Mouse (Mus musculus) embryonic facial prominence, embryonic 11.5 days (tissue): ENCODE measurements at regions not wholly inside any gene's neighbourhood (a gene's known extent, or its start where the extent isn't known, plus 50 kb on each side); places are given as distances from the start of the nearest gene placed in this dataset.

ENCODE experiments used
- ATAC-seq: fragments of 200-750 bp; cut with Nextera tagmentation; replicated peaks from 2 replicates; pipeline ENCODE4 v1.8.0; 2017; ENCODE audit warnings: low read depth; ENCODE audit not compliant: insufficient number of reproducible peaks, low FRiP score, low TSS enrichment
- DNase-seq: peaks from one replicate; pipeline ENCODE4 v3.0.0-alpha.2; 2015; ENCODE audit warnings: low spot score
- H3K27ac ChIP-seq: fragments of 300-500 bp; sonication (generic); replicated peaks from 2 replicates; pipeline ENCODE4 v1.5.1; 2014; ENCODE audit warnings: mild to moderate bottlenecking, low read depth, low read length, control low read depth
- H3K27me3 ChIP-seq: fragments of 300-500 bp; sonication (generic); 2 replicates; pipeline ENCODE4 v1.6.1; 2014; ENCODE audit warnings: mild to moderate bottlenecking, low read length, moderate library complexity, mixed read lengths; ENCODE audit not compliant: control insufficient read depth, insufficient read depth
- H3K36me3 ChIP-seq: fragments of 300-500 bp; sonication (generic); replicated peaks from 2 replicates; pipeline ENCODE4 v1.6.1; 2014; ENCODE audit warnings: low read depth, mild to moderate bottlenecking, low read length, moderate library complexity, mixed read lengths; ENCODE audit not compliant: control insufficient read depth, insufficient read depth
- H3K4me1 ChIP-seq: fragments of 300-500 bp; sonication (generic); 2 replicates; pipeline ENCODE4 v1.6.1; 2014; ENCODE audit warnings: low read length, mixed read lengths; ENCODE audit not compliant: control insufficient read depth, insufficient read depth
- H3K4me2 ChIP-seq: fragments of 300-500 bp; sonication (generic); 2 replicates; pipeline ENCODE4 v1.6.1; 2014; ENCODE audit warnings: low read depth, mild to moderate bottlenecking, control low read depth, low read length, moderate library complexity
- H3K4me3 ChIP-seq: fragments of 300-500 bp; sonication (generic); 2 replicates; pipeline ENCODE4 v1.5.1; 2014; ENCODE audit warnings: low read depth, low read length, control low read depth
- H3K9ac ChIP-seq: fragments of 300-500 bp; sonication (generic); replicated peaks from 2 replicates; pipeline ENCODE4 v1.6.1; 2014; ENCODE audit warnings: mild to moderate bottlenecking, control low read depth, low read length
- H3K9me3 ChIP-seq: fragments of 300-500 bp; sonication (generic); replicated peaks from 2 replicates; pipeline ENCODE4 v1.6.1; 2016; ENCODE audit warnings: mild to moderate bottlenecking, low read length, inconsistent platforms, mixed read lengths; ENCODE audit not compliant: control insufficient read depth
- WGBS: fragments of 180-500 bp; shearing (Covaris S2); extraction: QIAGEN DNeasy Blood & Tissue Kit; methylation state at CpG from one replicate; pipeline ENCODE4 v1.1.7; 2014; 5-methylcytosine and 5-hydroxymethylcytosine counted together

- 93% methylated on average over 5 of the region's 5 CpGs for WGBS
- no peak for ATAC-seq
- Histone ChIP-seq H3K27ac (no peak overlapping the region), H3K9me3 (no peaks in the 10 kb centered on the region), H3K9ac (no peak overlapping the region), H3K4me2 (no peak overlapping the region), H3K36me3 (no peaks in the 10 kb centered on the region), H3K4me1 (no peaks in the 10 kb centered on the region), H3K27me3 (no peaks in the 10 kb centered on the region), H3K4me3 (no peak overlapping the region)
- no peak for DNase-seq
Measured at GRCm38 (mm10) chr17:70942478-70942877, 60.0 kb upstream of the Myom1 start.

- 100% methylated on average over 1 of the region's 1 CpGs for WGBS
- no peaks in the 10 kb centered on the region for H3K4me1 ChIP-seq
- no peak overlapping the region for H3K9ac ChIP-seq
- no peak for DNase-seq
- H3K4me2 ChIP-seq: no peak overlapping the region
- no peaks in the 10 kb centered on the region for H3K36me3 ChIP-seq
- ATAC-seq: no peak
- no peaks in the 10 kb centered on the region for H3K9me3 ChIP-seq
- H3K4me3 ChIP-seq: no peak overlapping the region
- no peaks in the 10 kb centered on the region for H3K27me3 ChIP-seq
- H3K27ac ChIP-seq: no peak overlapping the region
Measured at GRCm38 (mm10) chr17:70934258-70934657, 68.2 kb upstream of the Myom1 start.

GRCm38 (mm10) chr17:70933122-70934050, 69.0 kb upstream of the Myom1 start:
- H3K9me3 ChIP-seq: no peaks in the 10 kb centered on the region
- WGBS: 51% methylated on average over 4 of the region's 4 CpGs
- no peak overlapping the region for H3K4me3 ChIP-seq
- no peaks in the 10 kb centered on the region for H3K27me3 ChIP-seq
- H3K36me3 ChIP-seq: no peaks in the 10 kb centered on the region
- ATAC-seq (no peak), DNase-seq (no peak)
- no peak overlapping the region for H3K27ac ChIP-seq
- H3K4me2 ChIP-seq: no peak overlapping the region
- H3K4me1 ChIP-seq: no peaks in the 10 kb centered on the region
- no peak overlapping the region for H3K9ac ChIP-seq

GRCm38 (mm10) chr17:70932565-70932964, 69.9 kb upstream of the Myom1 start:
- no peaks in the 10 kb centered on the region for H3K4me1 ChIP-seq
- no peaks in the 10 kb centered on the region for H3K27me3 ChIP-seq
- H3K9ac ChIP-seq: no peak overlapping the region
- no peaks in the 10 kb centered on the region for H3K9me3 ChIP-seq
- H3K27ac ChIP-seq: no peak overlapping the region
- ATAC-seq (no peak), DNase-seq (no peak)
- H3K36me3 ChIP-seq: no peaks in the 10 kb centered on the region
- H3K4me2 ChIP-seq: no peak overlapping the region
- H3K4me3 ChIP-seq: no peak overlapping the region

GRCm38 (mm10) chr17:70930600-70930999, 71.8 kb upstream of the Myom1 start:
- no peaks in the 10 kb centered on the region for H3K9me3 ChIP-seq

GRCm38 (mm10) chr17:70929582-70929981, 72.9 kb upstream of the Myom1 start:
- H3K4me3 ChIP-seq: no peak overlapping the region
- ATAC-seq (no peak), DNase-seq (no peak)
- H3K36me3 ChIP-seq: no peaks in the 10 kb centered on the region
- H3K9ac ChIP-seq: no peak overlapping the region
- no peaks in the 10 kb centered on the region for H3K27me3 ChIP-seq
- WGBS: 81% methylated on average over 1 of the region's 1 CpGs
- no peak overlapping the region for H3K4me2 ChIP-seq
- H3K9me3 ChIP-seq: no peaks in the 10 kb centered on the region
- no peaks in the 10 kb centered on the region for H3K4me1 ChIP-seq
- no peak overlapping the region for H3K27ac ChIP-seq

More at GRCm38 (mm10) chr17:70930600-70930999, 71.8 kb upstream of the Myom1 start:
- H3K4me1 ChIP-seq: no peaks in the 10 kb centered on the region
- H3K27ac ChIP-seq: no peak overlapping the region
- no peak overlapping the region for H3K9ac ChIP-seq
- no peaks in the 10 kb centered on the region for H3K36me3 ChIP-seq
- H3K4me3 ChIP-seq: no peak overlapping the region
- ATAC-seq (no peak), DNase-seq (no peak)
- 87% methylated on average over 9 of the region's 9 CpGs for WGBS
- H3K4me2 ChIP-seq: no peak overlapping the region
- H3K27me3 ChIP-seq: no peaks in the 10 kb centered on the region

GRCm38 (mm10) chr17:70924565-70925220, 71.3 kb upstream of the Tgif1 start:
- no peak for DNase-seq
- H3K27me3 ChIP-seq: no peaks in the 10 kb centered on the region
- ATAC-seq: no peak
- H3K27ac ChIP-seq: no peak overlapping the region
- no peak overlapping the region for H3K4me2 ChIP-seq
- H3K4me3 ChIP-seq: no peak overlapping the region
- no peaks in the 10 kb centered on the region for H3K4me1 ChIP-seq
- no peaks in the 10 kb centered on the region for H3K9me3 ChIP-seq
- no peak overlapping the region for H3K9ac ChIP-seq
- 87% methylated on average over 8 of the region's 8 CpGs for WGBS
- H3K36me3 ChIP-seq: no peaks in the 10 kb centered on the region

GRCm38 (mm10) chr17:70921681-70922080, 68.3 kb upstream of the Tgif1 start:
- 68% methylated on average over 13 of the region's 13 CpGs for WGBS
- H3K27ac ChIP-seq: no peak overlapping the region
- no peak overlapping the region for H3K4me3 ChIP-seq
- no peaks in the 10 kb centered on the region for H3K36me3 ChIP-seq
- H3K9ac ChIP-seq: no peak overlapping the region
- no peak for DNase-seq
- no peak overlapping the region for H3K4me2 ChIP-seq
- no peaks in the 10 kb centered on the region for H3K27me3 ChIP-seq
- no peak for ATAC-seq
- no peaks in the 10 kb centered on the region for H3K4me1 ChIP-seq
- no peaks in the 10 kb centered on the region for H3K9me3 ChIP-seq
